Mouse (Mus musculus) small intestine, adult 2 months (tissue): Measurements from ENCODE around the gene Ssbp2.

Experiments used
- CTCF ChIP-seq: fragments of 200-500 bp; IDR thresholded peaks from 2 replicates; pipeline ENCODE4 v1.5.1; 2012; ENCODE audit warnings: low read depth, mild to moderate bottlenecking, control low read depth, inconsistent platforms, low read length, moderate library complexity, mixed read lengths; ENCODE audit not compliant: insufficient replicate concordance, insufficient read length; ENCODE audit errors: extremely low read depth
- POLR2A ChIP-seq: fragments of 200-500 bp; IDR thresholded peaks from 2 replicates; pipeline ENCODE4 v1.6.1; 2012; ENCODE audit warnings: low read depth, mild to moderate bottlenecking, control low read depth, inconsistent platforms, low read length, moderate library complexity

- TF ChIP-seq CTCF (no peak), POLR2A (no peak)
Measured at GRCm38 (mm10) chr13:91638836-91639235, 178.8 kb downstream of the Ssbp2 start.
